8 mouse cellular contexts compared by ENCODE assay signal in genomic region chr9:110729841-110730240, GRCm38 (mm10). TPM values are rescaled to one million over a fixed set of nuclear protein-coding genes. Genes with fewer than 3 reads are reported as not detected.
DNase-seq lines count a peak whose midpoint lies in the region; ATAC-seq and TF ChIP-seq lines count a peak whose summit lies in the region.

No protein-coding gene starts in this region.

- peak; percentile 75 to 85 for DNase-seq in cerebellum, postnatal 14 days
- DNase-seq in cerebellum, adult 11-12 months: no peak
- peak; percentile 39 for DNase-seq in layer of hippocampus, adult 11-12 months (ENCODE audit: low spot score)
- DNase-seq in layer of hippocampus, adult 9-10 months (ENCODE audit: low spot score): no peak
- no peak for DNase-seq in G1E (ENCODE audit: low spot score)
- peak; percentile 83 for DNase-seq in kidney, postnatal 4 days
- peak; percentile 80 for DNase-seq in stomach, postnatal 0 days (ENCODE audit: low spot score)

- TF ChIP-seq EP300 in stomach, postnatal 0 days (optimal IDR thresholded peaks at IDR 0.05): no peak

- peaks cover 19% of the 10 kb centered on the region for H3K4me1 ChIP-seq in G1E (ENCODE audit: insufficient read depth, low read depth, low read length)
- H3K4me1 ChIP-seq in stomach, postnatal 0 days (replicated peaks; ENCODE audit: control insufficient read depth, insufficient read depth): no peaks in the 10 kb centered on the region
- peaks cover 45% of the 10 kb centered on the region for H3K4me1 ChIP-seq in neural tube, embryonic 15.5 days

- peaks cover 83% of the 10 kb centered on the region for H3K27me3 ChIP-seq in G1E (ENCODE audit: insufficient read depth, low read length)
- H3K27me3 ChIP-seq in stomach, postnatal 0 days (ENCODE audit: control insufficient read depth, insufficient read depth, low read length): no peaks in the 10 kb centered on the region
- peaks cover 15% of the 10 kb centered on the region for H3K27me3 ChIP-seq in neural tube, embryonic 15.5 days (replicated peaks)

- no peak overlapping the region for H3K4me3 ChIP-seq in G1E (ENCODE audit: low read depth, low read length)
- H3K4me3 ChIP-seq in stomach, postnatal 0 days (ENCODE audit: low read depth, low read length): no peak overlapping the region
- H3K4me3 ChIP-seq in neural tube, embryonic 15.5 days (replicated peaks): no peak overlapping the region

- WGBS in stomach, postnatal 0 days: 16% methylated on average over 8 of the region's 8 CpGs
- WGBS in neural tube, embryonic 15.5 days: 15% methylated on average over 8 of the region's 8 CpGs

- H3K9ac ChIP-seq in stomach, postnatal 0 days (ENCODE audit: low read length): no peak overlapping the region
- H3K9ac ChIP-seq in neural tube, embryonic 15.5 days (replicated peaks): no peak overlapping the region

- no peak overlapping the region for H3K4me2 ChIP-seq in stomach, postnatal 0 days (replicated peaks; ENCODE audit: low read depth)
- H3K4me2 ChIP-seq in neural tube, embryonic 15.5 days: no peak overlapping the region

- H3K9me3 ChIP-seq in G1E (replicated peaks): no peaks in the 10 kb centered on the region
- no peaks in the 10 kb centered on the region for H3K9me3 ChIP-seq in stomach, postnatal 0 days (ENCODE audit: control insufficient read depth, low read length)
- no peaks in the 10 kb centered on the region for H3K9me3 ChIP-seq in neural tube, embryonic 15.5 days (replicated peaks)

- no peak overlapping the region for H3K27ac ChIP-seq in stomach, postnatal 0 days (replicated peaks)
- H3K27ac ChIP-seq in neural tube, embryonic 15.5 days (replicated peaks): no peak overlapping the region

- no peak for ATAC-seq in G1E (ENCODE audit: extremely low read depth, insufficient number of reproducible peaks, low FRiP score, poor library complexity, severe bottlenecking)
- ATAC-seq in stomach, postnatal 0 days (ENCODE audit: low FRiP score, low TSS enrichment): no peak
- ATAC-seq in neural tube, embryonic 15.5 days (ENCODE audit: low FRiP score): no peak

- H3K36me3 ChIP-seq in G1E (replicated peaks): no peaks in the 10 kb centered on the region
- no peaks in the 10 kb centered on the region for H3K36me3 ChIP-seq in stomach, postnatal 0 days (ENCODE audit: control insufficient read depth, insufficient read depth, low read length)
- no peaks in the 10 kb centered on the region for H3K36me3 ChIP-seq in neural tube, embryonic 15.5 days

- peak; percentile 24; the same call in 1 of the 2 replicates for TF ChIP-seq CTCF in G1E (IDR thresholded peaks at IDR 0.05; ENCODE audit: low read depth, low read length)
- TF ChIP-seq CTCF in stomach, postnatal 0 days (IDR thresholded peaks at IDR 0.05; ENCODE audit: low read depth): peak; percentile 77

RNA-seq across cellular contexts. Expression of gene Myl3, which starts 11.8 kb away (rescaled TPM):
- total RNA-seq in G1E (2014; fragmentation: Nextera tagmentation) (not detected in 2 replicates), G1E (2017) (0.12 TPM in 1 of 2 replicates, not detected in the other)
- not detected in 2 replicates for polyA plus RNA-seq in G1E (2012)
- 0.11 and 0.27 TPM in 2 replicates for polyA plus RNA-seq in stomach, postnatal 0 days (2015; fragmentation: Nextera tagmentation; extraction: Ambion mirVana)
- polyA plus RNA-seq in neural tube, embryonic 15.5 days (2015; fragmentation: Nextera tagmentation; extraction: Ambion mirVana): 1.9 and 4.1 TPM in 2 replicates

RNA-seq across cellular contexts. Expression of gene Pth1r, which starts 17.1 kb away (rescaled TPM):
- not detected in 2 replicates for total RNA-seq in G1E (2014; fragmentation: Nextera tagmentation)
- total RNA-seq in G1E (2017): not detected in 2 replicates
- 0.03 TPM in 1 of 2 replicates, not detected in the other for polyA plus RNA-seq in G1E (2012)
- polyA plus RNA-seq in stomach, postnatal 0 days (2015; fragmentation: Nextera tagmentation; extraction: Ambion mirVana): 10.5 and 10.6 TPM in 2 replicates
- polyA plus RNA-seq in neural tube, embryonic 15.5 days (2015; fragmentation: Nextera tagmentation; extraction: Ambion mirVana): 12.9 and 17.0 TPM in 2 replicates

Comparison
In these comparisons a context has a peak if more than half of its experiments do, and no peak if none do; other contexts are left out.
1. DNase-seq: peak in cerebellum, postnatal 14 days (2 of 2), layer of hippocampus, adult 11-12 months (single experiment), kidney, postnatal 4 days (2 of 2) and stomach, postnatal 0 days (single experiment); none in cerebellum, adult 11-12 months (single experiment), layer of hippocampus, adult 9-10 months (single experiment) and G1E (single experiment).
2. RNA of gene Pth1r, which starts 17.1 kb away (polyA plus RNA-seq): 12.9 to 17.0 TPM in neural tube, embryonic 15.5 days and 10.5 to 10.6 TPM in stomach, postnatal 0 days; 0.03 TPM in G1E; every median in the first group is over 10 times any median in the second.